Mouse (Mus musculus): ENCODE measurements around the gene Myb.

- TF ChIP-seq POLR2A (IDR thresholded peaks at IDR 0.05; ENCODE audit: borderline replicate concordance, control insufficient read depth, low read depth, low read length) (no peak), CTCF (IDR thresholded peaks at IDR 0.05; ENCODE audit: control insufficient read depth, insufficient read depth, low read length) (no peak)
Observed at GRCm38 (mm10) chr10:21102689-21103088, 58.1 kb downstream of the Myb start.

Measured in bone marrow, adult 2 months (tissue).